Mouse (Mus musculus) small intestine, adult 2 months (tissue): ENCODE data around the gene Hax1. TPM values are rescaled to one million over a fixed set of nuclear protein-coding genes. Genes with fewer than 3 reads are reported as not detected.

Experiments
- H3K27ac ChIP-seq: fragments of 200-500 bp; 2 replicates; pipeline ENCODE4 v1.5.1; 2012; ENCODE audit warnings: low read depth, low read length, control low read depth, inconsistent platforms; ENCODE audit not compliant: insufficient read depth
- H3K27me3 ChIP-seq: fragments of 200-500 bp; 2 replicates; pipeline ENCODE4 v1.6.1; 2012; ENCODE audit warnings: mild to moderate bottlenecking, moderate library complexity, low read length, inconsistent platforms; ENCODE audit not compliant: control insufficient read depth, insufficient read depth
- H3K36me3 ChIP-seq: fragments of 200-500 bp; 2 replicates; pipeline ENCODE4 v1.6.1; 2012; ENCODE audit warnings: mild to moderate bottlenecking, low read length, control low read depth, inconsistent platforms; ENCODE audit not compliant: control insufficient read depth, insufficient read depth
- H3K4me1 ChIP-seq: fragments of 200-500 bp; 2 replicates; pipeline ENCODE4 v1.6.1; 2012; ENCODE audit warnings: low read length, inconsistent platforms, mixed read lengths; ENCODE audit not compliant: control insufficient read depth, insufficient read depth, insufficient read length
- H3K4me3 ChIP-seq: fragments of 200-500 bp; 2 replicates; pipeline ENCODE4 v1.5.1; 2012; ENCODE audit warnings: low read depth, mild to moderate bottlenecking, control low read depth, inconsistent platforms, low read length, moderate library complexity
- CTCF ChIP-seq: fragments of 200-500 bp; IDR thresholded peaks from 2 replicates; pipeline ENCODE4 v1.5.1; 2012; ENCODE audit warnings: low read depth, mild to moderate bottlenecking, control low read depth, inconsistent platforms, low read length, moderate library complexity, mixed read lengths; ENCODE audit not compliant: insufficient replicate concordance, insufficient read length; ENCODE audit errors: extremely low read depth
- POLR2A ChIP-seq: fragments of 200-500 bp; IDR thresholded peaks from 2 replicates; pipeline ENCODE4 v1.6.1; 2012; ENCODE audit warnings: low read depth, mild to moderate bottlenecking, control low read depth, inconsistent platforms, low read length, moderate library complexity
- WGBS: fragments of 180-500 bp; shearing (Covaris S2); methylation state at CpG from one replicate; pipeline ENCODE4 v1.1.7; 2018; 5-methylcytosine and 5-hydroxymethylcytosine counted together
- polyA plus RNA-seq: library from polyadenylated mRNA; depleted of rRNA; stranded (reverse); fragments of >200 nt; gene quantifications from 2 replicates; pipeline ENCODE4 v1.2.3, GENCODE M21; 2012; rRNA removed

Gene Hax1
- 11.6 and 22.1 TPM in 2 replicates for polyA plus RNA-seq

DNA sequence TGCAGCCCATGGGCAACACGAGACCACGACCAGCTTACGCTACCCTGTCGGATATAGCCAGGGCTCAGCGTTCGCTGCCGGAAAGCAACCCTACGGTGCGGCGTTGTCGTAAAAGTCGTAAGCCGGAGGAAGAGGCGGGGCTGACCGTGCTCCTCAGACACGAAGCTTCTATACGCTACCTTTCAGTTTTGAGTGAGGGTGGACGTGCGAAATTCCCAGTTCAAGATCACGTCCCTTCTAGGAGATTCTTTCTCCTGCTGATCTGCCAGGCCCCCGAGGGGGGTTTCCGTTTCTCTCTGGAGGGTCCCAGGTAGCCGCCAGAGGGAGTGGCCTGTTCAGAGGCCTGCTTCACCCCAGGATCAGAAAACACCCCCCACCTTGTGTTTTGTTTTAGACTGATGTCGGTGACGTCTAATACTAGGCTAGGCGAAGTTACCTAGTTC, at the start of gene Hax1:
TSS of gene Hax1 (minus strand) at position 169 of the 443 bp plus-strand sequence.
- Histone ChIP-seq H3K36me3 (peaks cover 26% of the 10 kb centered on the region), H3K4me1 (peaks cover 5% of the 10 kb centered on the region; the same call in 1 of the 2 replicates), H3K27me3 (no peaks in the 10 kb centered on the region), H3K27ac (peak within 1 kb of the TSS; percentile 66), H3K4me3 (peak within 1 kb of the TSS; percentile 77)
- TF ChIP-seq POLR2A (peak; percentile 79), CTCF (no peak)
- WGBS = 0% methylated on average over 26 of the region's 26 CpGs

DNA sequence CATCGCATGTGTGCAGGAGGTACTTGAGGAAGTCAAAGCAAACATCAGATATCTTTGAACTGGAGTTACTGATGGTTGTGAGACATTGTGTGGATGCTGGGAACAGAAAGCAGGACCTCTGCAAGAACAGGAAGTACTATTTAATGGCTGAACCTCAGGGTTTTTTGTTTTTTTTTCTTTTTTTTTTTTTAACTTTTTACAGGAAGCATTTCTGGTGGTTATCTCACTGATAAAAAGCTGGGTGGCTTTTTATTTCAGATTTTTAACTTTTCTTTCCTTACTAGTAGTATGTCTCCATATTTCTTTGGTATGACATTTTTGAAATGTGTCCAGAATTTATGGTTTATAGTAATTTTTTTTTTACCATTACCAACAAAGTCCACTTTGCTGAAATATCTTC, 37.7 kb upstream of the Hax1 start:
- TF ChIP-seq CTCF (no peak), POLR2A (no peak)
- H3K4me1 ChIP-seq = no peaks in the 10 kb centered on the region
- H3K36me3 ChIP-seq = peaks cover 59% of the 10 kb centered on the region
- H3K27me3 ChIP-seq = no peaks in the 10 kb centered on the region
- no peak overlapping the region for H3K27ac ChIP-seq
- no peak overlapping the region for H3K4me3 ChIP-seq
- 92% methylated on average over 1 of the region's 1 CpGs for WGBS

DNA sequence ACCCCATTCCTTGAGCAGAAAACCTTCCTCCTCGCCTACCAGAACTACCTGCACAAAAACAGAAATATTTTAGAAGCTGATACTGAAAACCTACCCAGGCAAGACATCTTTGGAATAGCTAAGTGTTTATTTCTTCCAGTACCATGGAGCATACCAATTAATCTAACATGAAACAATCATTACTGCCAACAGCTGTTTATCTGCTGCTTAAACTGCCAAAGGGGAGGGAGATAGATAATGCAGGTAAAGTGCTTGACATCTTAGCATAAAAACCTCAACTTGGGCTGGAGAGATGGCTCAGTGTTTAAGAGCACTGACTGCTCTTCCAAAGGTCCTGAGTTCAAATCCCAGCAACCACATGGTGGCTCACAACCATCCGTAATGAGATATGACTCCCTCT, 36.1 kb upstream of the Hax1 start:
- no peak overlapping the region for H3K27ac ChIP-seq
- H3K27me3 ChIP-seq = no peaks in the 10 kb centered on the region
- no peak overlapping the region for H3K4me3 ChIP-seq
- no peak for TF ChIP-seq CTCF
- TF ChIP-seq POLR2A = no peak
- H3K36me3 ChIP-seq = peaks cover 60% of the 10 kb centered on the region
- H3K4me1 ChIP-seq = no peaks in the 10 kb centered on the region
- WGBS = 94% methylated on average over 2 of the region's 2 CpGs

DNA sequence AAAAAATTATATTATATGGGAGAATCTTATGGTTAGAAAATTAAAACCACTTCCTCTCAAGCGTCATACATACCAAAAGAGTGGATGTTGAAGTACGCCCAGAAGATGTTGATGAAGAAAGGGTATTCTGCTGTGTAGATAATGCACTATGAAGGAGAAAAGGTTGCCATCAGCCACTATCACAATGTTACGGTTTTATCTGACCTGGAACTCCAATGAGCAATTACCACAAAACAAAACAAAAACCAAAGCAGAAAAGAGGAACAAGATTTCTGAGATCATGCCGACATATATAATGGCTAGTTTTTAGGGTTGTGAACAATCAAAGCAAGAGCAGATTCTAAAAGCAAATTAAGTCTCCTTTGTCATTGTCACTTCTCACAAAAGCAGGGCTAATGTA, 18.0 kb upstream of the Hax1 start:
- TF ChIP-seq CTCF (no peak), POLR2A (no peak)
- no peaks in the 10 kb centered on the region for H3K4me1 ChIP-seq
- WGBS = 85% methylated on average over 4 of the region's 4 CpGs
- H3K27me3 ChIP-seq = no peaks in the 10 kb centered on the region
- no peak overlapping the region for H3K27ac ChIP-seq
- H3K36me3 ChIP-seq = peaks cover 78% of the 10 kb centered on the region
- H3K4me3 ChIP-seq = no peak overlapping the region

DNA sequence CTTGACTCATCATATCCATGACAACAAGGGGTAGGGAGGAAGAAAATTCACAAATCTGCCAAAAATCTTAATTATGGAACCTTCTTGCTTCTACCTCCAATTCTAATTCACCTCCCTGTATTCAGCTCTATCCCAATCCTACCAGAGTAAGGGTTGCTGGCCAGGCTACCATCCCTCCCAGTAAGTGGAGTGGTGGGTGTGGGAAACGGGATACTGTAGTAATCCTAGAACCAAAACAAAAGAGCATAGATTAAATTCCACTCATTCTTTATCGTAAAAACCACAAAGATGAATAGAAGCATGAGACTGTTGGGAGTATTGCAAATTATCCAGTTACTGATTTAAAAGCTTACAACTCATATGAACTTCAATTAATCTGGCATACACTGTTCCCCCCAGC, 11.7 kb upstream of the Hax1 start:
- 78% methylated on average over 2 of the region's 2 CpGs for WGBS
- TF ChIP-seq CTCF (no peak), POLR2A (no peak)
- Histone ChIP-seq H3K27me3 (no peaks in the 10 kb centered on the region), H3K4me3 (no peak overlapping the region), H3K4me1 (no peaks in the 10 kb centered on the region), H3K36me3 (peaks cover 69% of the 10 kb centered on the region), H3K27ac (no peak overlapping the region)

DNA sequence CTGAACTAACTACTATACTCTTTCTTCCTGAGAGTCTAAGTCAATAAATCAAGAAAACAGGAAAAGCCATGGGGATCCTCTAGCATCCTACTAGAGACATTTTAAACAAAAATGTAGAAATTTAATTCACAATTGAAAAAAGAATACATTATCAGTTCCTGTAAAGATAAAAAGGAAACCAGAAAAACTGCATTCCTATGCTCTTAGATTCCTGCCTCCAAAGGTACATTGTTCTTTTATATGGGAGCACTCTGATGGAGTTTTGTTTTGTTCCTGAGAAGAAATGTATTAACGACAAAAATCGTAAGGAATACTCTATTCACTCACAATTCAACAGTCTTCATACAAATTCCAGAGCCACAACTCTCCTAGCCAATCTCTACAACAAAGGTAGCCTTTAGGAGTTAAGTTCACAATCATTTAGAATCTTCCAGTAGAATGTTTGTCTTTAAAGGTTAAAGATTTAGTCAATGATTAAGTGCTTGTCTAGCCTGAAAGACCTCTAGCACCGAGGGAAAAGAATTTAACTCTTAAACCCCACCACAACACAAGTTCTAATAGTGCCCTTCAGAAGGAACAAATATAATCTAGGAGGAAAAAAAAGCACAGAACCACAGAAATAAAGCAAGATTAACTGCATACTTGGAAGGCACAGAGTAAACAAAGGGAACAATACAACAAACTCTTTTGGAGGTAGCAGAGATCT, 5.7 kb upstream of the Hax1 start:
- H3K27me3 ChIP-seq = no peaks in the 10 kb centered on the region
- WGBS = 29% methylated on average over 3 of the region's 3 CpGs
- H3K27ac ChIP-seq = no peak overlapping the region
- H3K4me1 ChIP-seq = peaks cover 4% of the 10 kb centered on the region; the same call in 1 of the 2 replicates
- H3K36me3 ChIP-seq = peaks cover 48% of the 10 kb centered on the region
- H3K4me3 ChIP-seq = no peak overlapping the region
- TF ChIP-seq POLR2A = no peak
- no peak for TF ChIP-seq CTCF

DNA sequence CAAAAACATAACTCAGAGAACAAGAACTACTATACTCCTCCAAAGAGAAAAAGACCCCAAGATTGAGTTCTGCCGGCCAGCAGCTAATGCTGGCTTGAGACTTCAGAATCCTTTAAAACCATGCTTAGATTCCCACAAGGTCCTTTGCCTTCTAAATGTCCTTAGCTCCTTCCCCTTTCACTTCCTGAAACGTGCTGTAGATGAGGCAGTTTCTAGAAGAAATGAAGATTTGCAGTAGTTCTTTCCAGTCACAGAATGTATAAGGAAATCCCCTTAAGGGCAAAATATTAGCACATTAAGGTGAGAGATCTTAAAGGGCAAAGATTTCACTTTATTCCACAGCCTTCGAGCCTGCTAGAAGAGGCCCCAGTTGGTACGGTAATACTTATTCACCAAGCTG, 1.2 kb upstream of the Hax1 start:
- no peak overlapping the region for H3K27ac ChIP-seq
- peaks cover 5% of the 10 kb centered on the region; the same call in 1 of the 2 replicates for H3K4me1 ChIP-seq
- peaks cover 22% of the 10 kb centered on the region for H3K36me3 ChIP-seq

More for the DNA sequence above, 1.2 kb upstream of the Hax1 start:
- 72% methylated on average over 4 of the region's 4 CpGs for WGBS
- no peaks in the 10 kb centered on the region for H3K27me3 ChIP-seq
- no peak overlapping the region for H3K4me3 ChIP-seq
- TF ChIP-seq POLR2A (no peak), CTCF (no peak)
